Mouse (Mus musculus) liver, adult 2 months (tissue): ENCODE data around the gene Camkmt. TPM values are rescaled to one million over a fixed set of nuclear protein-coding genes. Genes with fewer than 3 reads are reported as not detected.

Experiments used
- DNase-seq: peaks from one replicate; pipeline ENCODE4 v3.0.0-alpha.2; 2011; ENCODE audit warnings: low read depth, low spot score; ENCODE audit errors: extremely low read depth
- H3K27ac ChIP-seq: fragments of 200-500 bp; replicated peaks from 2 replicates; pipeline ENCODE4 v1.5.1; 2012; ENCODE audit warnings: low read depth, mild to moderate bottlenecking, control low read depth, inconsistent platforms, low read length; ENCODE audit not compliant: insufficient read depth
- H3K27me3 ChIP-seq: fragments of 200-500 bp; 2 replicates; pipeline ENCODE4 v1.6.1; 2012; ENCODE audit warnings: mild to moderate bottlenecking, moderate library complexity, low read length, inconsistent platforms; ENCODE audit not compliant: control insufficient read depth, insufficient read depth
- H3K36me3 ChIP-seq: fragments of 200-500 bp; 2 replicates; pipeline ENCODE4 v1.6.1; 2012; ENCODE audit warnings: low read length, inconsistent platforms; ENCODE audit not compliant: control insufficient read depth, insufficient read depth
- H3K4me1 ChIP-seq: fragments of 200-500 bp; 2 replicates; pipeline ENCODE4 v1.6.1; 2011; ENCODE audit warnings: low read length; ENCODE audit not compliant: control insufficient read depth, insufficient read depth
- H3K4me3 ChIP-seq: fragments of 200-500 bp; 2 replicates; pipeline ENCODE4 v1.5.1; 2011; ENCODE audit warnings: low read depth, mild to moderate bottlenecking, control low read depth, low read length, moderate library complexity; ENCODE audit not compliant: insufficient read depth
- H3K79me2 ChIP-seq: fragments of 200-500 bp; 2 replicates; pipeline ENCODE4 v1.6.1; 2012; ENCODE audit warnings: inconsistent platforms, mild to moderate bottlenecking, low read length, moderate library complexity; ENCODE audit not compliant: control insufficient read depth, insufficient read depth
- H3K9ac ChIP-seq: fragments of 200-500 bp; 2 replicates; pipeline ENCODE4 v1.6.1; 2012; ENCODE audit warnings: low read depth, mild to moderate bottlenecking, control low read depth, inconsistent platforms, low read length
- CTCF ChIP-seq: fragments of 200-500 bp; IDR thresholded peaks from 2 replicates; pipeline ENCODE4 v1.5.1; 2011; ENCODE audit warnings: low read depth, low read length, control low read depth
- POLR2A ChIP-seq: fragments of 200-500 bp; IDR thresholded peaks from 2 replicates; pipeline ENCODE4 v1.6.1; 2011; ENCODE audit warnings: low read length, control low read depth; ENCODE audit not compliant: insufficient read depth; ENCODE audit errors: extremely low read depth
- WGBS: fragments of 180-500 bp; shearing (Covaris S2); methylation state at CpG from one replicate; pipeline ENCODE4 v1.1.7; 2018; 5-methylcytosine and 5-hydroxymethylcytosine counted together
- polyA plus RNA-seq: library from polyadenylated mRNA; depleted of rRNA; stranded (reverse); fragments of >200 nt; gene quantifications from 2 replicates; pipeline ENCODE4 v1.2.3, GENCODE M21; 2012
- total RNA-seq: library from RNA; depleted of rRNA; stranded (reverse); fragments of >200 nt; gene quantifications from 2 replicates; pipeline ENCODE4 v1.2.3, GENCODE M21; 2014

Camkmt gene
- total and polyA plus RNA-seq, 2 experiments = 1.7 to 2.0 TPM

- Histone ChIP-seq H3K4me1 (no peaks in the 10 kb centered on the region), H3K4me3 (no peak overlapping the region), H3K79me2 (no peaks in the 10 kb centered on the region), H3K27me3 (peaks cover 10% of the 10 kb centered on the region; the same call in 1 of the 2 replicates), H3K36me3 (no peaks in the 10 kb centered on the region), H3K27ac (no peak overlapping the region), H3K9ac (no peak overlapping the region)
- WGBS = 37% methylated on average over 3 of the region's 3 CpGs
- no peak for DNase-seq
- TF ChIP-seq CTCF = no peak
Observed at GRCm38 (mm10) chr17:85461577-85461976, 371.2 kb downstream of the Camkmt start.

DNA sequence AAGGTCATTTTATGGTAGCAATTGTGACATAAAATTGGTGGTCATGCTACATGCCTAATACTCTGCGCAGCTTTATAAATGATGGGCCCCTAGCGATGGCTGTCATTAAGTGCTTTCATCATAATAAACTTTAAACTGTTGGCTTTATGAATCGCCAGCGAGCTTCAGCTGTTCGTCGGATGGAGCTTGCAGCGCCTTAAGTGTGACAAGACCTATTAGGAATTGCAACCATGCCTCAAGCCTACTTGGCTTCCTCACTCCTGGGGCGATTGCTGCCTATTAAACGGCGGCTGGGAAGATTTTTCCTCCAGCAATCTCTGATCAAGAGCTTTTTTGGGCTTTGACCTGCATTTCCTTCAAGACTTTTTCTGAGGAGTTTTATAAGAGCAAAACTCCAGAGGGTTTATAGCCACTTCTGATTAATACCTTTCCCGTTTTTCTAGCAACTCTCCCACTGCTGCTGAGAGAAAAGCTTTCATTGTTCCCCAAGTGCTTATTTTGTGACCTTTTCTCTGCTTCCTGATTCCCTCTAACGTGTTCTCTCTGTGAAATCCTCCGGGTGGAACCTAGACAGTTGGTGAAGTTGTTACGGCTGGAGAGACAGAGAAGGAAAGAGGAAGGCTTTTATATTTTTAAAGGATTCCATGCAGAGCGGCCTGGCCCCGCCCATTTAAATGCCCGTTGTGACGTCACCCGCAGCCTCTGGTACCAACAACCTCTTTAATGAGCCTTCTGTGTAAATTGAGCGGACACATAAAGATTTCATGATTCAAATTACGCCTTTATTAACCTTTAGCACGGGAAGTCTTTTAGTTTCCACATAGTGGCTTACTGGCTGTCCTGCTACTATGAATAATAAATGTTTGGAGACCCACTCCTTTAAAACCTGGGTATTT, 373.4 kb downstream of the Camkmt start:
- no peaks in the 10 kb centered on the region for H3K4me1 ChIP-seq
- no peak for TF ChIP-seq POLR2A
- no peak for TF ChIP-seq CTCF
- 19% methylated on average over 22 of the region's 22 CpGs for WGBS
- DNase-seq = no peak
- H3K9ac ChIP-seq = no peak overlapping the region
- H3K27me3 ChIP-seq = peaks cover 10% of the 10 kb centered on the region; the same call in 1 of the 2 replicates
- no peaks in the 10 kb centered on the region for H3K79me2 ChIP-seq
- no peaks in the 10 kb centered on the region for H3K36me3 ChIP-seq
- no peak overlapping the region for H3K4me3 ChIP-seq
- H3K27ac ChIP-seq = no peak overlapping the region

DNA sequence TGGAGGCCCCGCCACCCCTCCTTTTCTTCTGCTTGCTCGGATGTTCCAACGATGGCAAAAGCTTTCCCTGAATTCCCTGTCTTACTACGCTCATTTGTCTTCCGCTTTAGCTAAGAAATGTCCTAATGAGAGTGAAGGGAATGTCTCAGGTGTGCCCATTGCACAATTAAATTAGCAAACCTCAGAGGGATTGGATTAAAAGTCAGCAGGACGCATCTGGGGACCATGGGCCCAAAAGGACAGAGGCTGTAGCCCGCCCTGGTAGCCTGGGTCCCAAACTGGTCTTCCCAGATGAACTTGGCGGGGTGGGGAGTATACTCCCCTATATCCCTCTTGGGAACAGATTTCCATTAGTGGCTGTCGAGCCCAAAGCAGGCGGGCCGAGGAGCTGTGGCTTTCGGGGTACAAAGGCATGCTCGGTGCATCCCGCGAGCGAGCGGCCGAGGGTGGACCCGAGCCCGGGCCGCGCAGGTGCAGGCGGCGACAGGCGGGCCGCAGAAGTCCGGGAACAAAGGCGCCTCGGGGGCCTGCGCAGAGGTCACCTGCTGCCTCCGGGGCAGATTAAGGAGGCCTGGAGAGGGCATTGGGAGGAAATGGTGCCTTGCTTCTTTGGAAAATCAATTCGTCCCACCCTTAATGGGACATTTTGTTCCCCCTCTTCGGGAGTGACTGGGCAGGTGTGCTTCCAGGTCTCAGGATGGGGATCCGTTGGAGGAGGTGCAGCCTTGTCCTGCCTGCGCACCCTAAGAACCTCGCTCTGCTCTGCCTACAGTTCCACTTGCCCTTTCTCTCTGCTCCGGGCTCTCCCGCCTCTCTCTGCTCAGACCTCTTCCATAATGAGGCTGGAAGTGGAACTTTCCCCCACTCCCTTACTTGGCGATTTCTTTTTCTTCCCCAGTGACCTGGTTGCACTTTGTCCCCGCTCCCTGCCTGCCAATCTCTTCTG, 374.4 kb downstream of the Camkmt start:
- Histone ChIP-seq H3K79me2 (no peaks in the 10 kb centered on the region), H3K4me3 (no peak overlapping the region), H3K27ac (no peak overlapping the region), H3K4me1 (no peaks in the 10 kb centered on the region), H3K9ac (no peak overlapping the region), H3K27me3 (peaks cover 10% of the 10 kb centered on the region; the same call in 1 of the 2 replicates), H3K36me3 (no peaks in the 10 kb centered on the region)
- DNase-seq = no peak
- WGBS = 5% methylated on average over 40 of the region's 40 CpGs
- TF ChIP-seq POLR2A = no peak
- TF ChIP-seq CTCF = no peak

- WGBS = 73% methylated on average over 4 of the region's 4 CpGs
- Histone ChIP-seq H3K36me3 (no peaks in the 10 kb centered on the region), H3K79me2 (no peaks in the 10 kb centered on the region), H3K27ac (no peak overlapping the region), H3K4me3 (no peak overlapping the region), H3K4me1 (no peaks in the 10 kb centered on the region), H3K27me3 (peaks cover 7% of the 10 kb centered on the region; the same call in 1 of the 2 replicates), H3K9ac (no peak overlapping the region)
- DNase-seq = no peak
- no peak for TF ChIP-seq POLR2A
- no peak for TF ChIP-seq CTCF
Observed at GRCm38 (mm10) chr17:85469776-85470175, 379.4 kb downstream of the Camkmt start.

DNA sequence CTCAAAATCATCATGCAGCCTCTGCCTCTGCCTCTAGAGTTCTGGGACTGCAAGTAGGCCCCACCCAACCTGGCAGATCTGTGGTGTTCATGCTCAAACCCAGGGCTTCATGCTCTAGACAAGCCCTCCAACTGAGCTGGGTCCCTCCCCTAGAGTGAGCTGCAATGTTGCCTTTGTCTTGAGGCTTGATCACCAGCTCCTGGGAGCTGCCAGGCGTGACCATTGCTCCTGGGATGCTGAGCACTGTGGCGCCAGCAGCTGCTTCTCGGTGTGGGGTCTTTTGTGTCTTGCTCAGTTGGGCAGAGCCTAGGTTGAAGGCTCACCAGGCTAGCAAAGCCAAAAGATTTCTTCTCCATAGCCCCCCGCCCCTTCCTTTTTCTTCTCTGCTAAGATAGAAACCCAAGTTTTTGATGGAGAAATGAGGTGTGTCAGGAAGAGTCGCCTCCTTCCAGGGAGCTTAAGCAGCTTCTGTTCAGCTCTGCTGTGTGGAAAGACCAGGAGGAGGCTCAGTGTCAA, 382.4 kb downstream of the Camkmt start:
- Histone ChIP-seq H3K4me3 (no peak overlapping the region), H3K27ac (no peak overlapping the region), H3K27me3 (peaks cover 2% of the 10 kb centered on the region; the same call in 1 of the 2 replicates), H3K4me1 (no peaks in the 10 kb centered on the region), H3K9ac (no peak overlapping the region), H3K79me2 (no peaks in the 10 kb centered on the region), H3K36me3 (no peaks in the 10 kb centered on the region)
- 18% methylated on average over 5 of the region's 5 CpGs for WGBS
- TF ChIP-seq CTCF (no peak), POLR2A (no peak)
- DNase-seq = no peak
